ENCODE assay signal across 7 mouse cellular contexts in genomic region chr17:56717363-56718058, GRCm38 (mm10). TPM values are rescaled to one million over a fixed set of nuclear protein-coding genes. Genes with fewer than 3 reads are reported as not detected.
A peak's percentile ranks its signal among the peaks of the same experiment; 100 is the strongest.
DNase-seq lines count a peak whose midpoint lies in the region; ATAC-seq lines count a peak whose summit lies in the region.

Ndufa11 (plus strand) TSS chr17:56717767.
Vmac (minus strand) TSS chr17:56718022.

- peak within 1 kb of the TSS; percentile 80 for H3K4me2 ChIP-seq in intestine, embryonic 16.5 days (ENCODE audit: low read depth, low read length)
- peak within 1 kb of the TSS; percentile 91 for H3K4me2 ChIP-seq in midbrain, embryonic 11.5 days

- H3K9ac ChIP-seq in intestine, embryonic 16.5 days (ENCODE audit: low read depth, low read length), result peak within 1 kb of the TSS; percentile 88
- peak within 1 kb of the TSS; percentile 79 for H3K9ac ChIP-seq in midbrain, embryonic 11.5 days (ENCODE audit: low read length)

- 0% methylated on average over 59 of the region's 59 CpGs for WGBS in intestine, embryonic 16.5 days
- WGBS in midbrain, embryonic 11.5 days, result under 1% methylated on average over 59 of the region's 59 CpGs

- no peaks in the 10 kb centered on the region for H3K9me3 ChIP-seq in intestine, embryonic 16.5 days (ENCODE audit: control insufficient read depth, low read length)
- H3K9me3 ChIP-seq in midbrain, embryonic 11.5 days (ENCODE audit: control insufficient read depth, low read length), result no peaks in the 10 kb centered on the region

- peak within 1 kb of the TSS; percentile 77 for H3K27ac ChIP-seq in intestine, embryonic 16.5 days (ENCODE audit: low read length)
- peak within 1 kb of the TSS; percentile 37 for H3K27ac ChIP-seq in midbrain, embryonic 11.5 days (ENCODE audit: low read depth, low read length)

- peak within 1 kb of the TSS; percentile 74 for H3K4me3 ChIP-seq in intestine, embryonic 16.5 days (ENCODE audit: low read length)
- peak within 1 kb of the TSS; percentile 77 for H3K4me3 ChIP-seq in midbrain, embryonic 11.5 days (ENCODE audit: low read depth, low read length)

- peak; percentile 73 for ATAC-seq in intestine, embryonic 16.5 days
- ATAC-seq in midbrain, embryonic 11.5 days (ENCODE audit: low FRiP score), result peak; percentile 69

- H3K4me1 ChIP-seq in intestine, embryonic 16.5 days (ENCODE audit: control insufficient read depth, insufficient read depth, low read length), result peaks cover 22% of the 10 kb centered on the region
- peaks cover 5% of the 10 kb centered on the region; the same call in 1 of the 2 replicates for H3K4me1 ChIP-seq in midbrain, embryonic 11.5 days (ENCODE audit: control insufficient read depth, insufficient read depth, low read length)

- peak; percentile 86 for DNase-seq in adrenal gland, adult 8-10 months
- peak; percentile 96 for DNase-seq in embryo, embryonic 9.5 days (ENCODE audit: extremely low spot score)
- DNase-seq in gastrocnemius, postnatal 4 days (ENCODE audit: low spot score in 2 of 2), result peak; percentile 93 to 98
- DNase-seq in left cerebral cortex, postnatal 36 days (ENCODE audit: low spot score in 2 of 2), result peak; percentile 86 to 89
- DNase-seq in midbrain, embryonic 11.5 days (ENCODE audit: low spot score, missing footprints), result peak; percentile 100
- peak; percentile 99 for DNase-seq in skeletal muscle tissue, adult 2 months (ENCODE audit: low read depth, low spot score)

- H3K27me3 ChIP-seq in intestine, embryonic 16.5 days (replicated peaks; ENCODE audit: control insufficient read depth, insufficient read depth, low read length), result no peaks in the 10 kb centered on the region
- H3K27me3 ChIP-seq in midbrain, embryonic 11.5 days (ENCODE audit: control insufficient read depth, insufficient read depth, low read length), result no peaks in the 10 kb centered on the region

- H3K36me3 ChIP-seq in intestine, embryonic 16.5 days (ENCODE audit: control insufficient read depth, insufficient read depth, low read length), result 0 out of 2 replicates have a peak, but pooled peaks cover 7% of the 10 kb centered on the region
- H3K36me3 ChIP-seq in midbrain, embryonic 11.5 days (ENCODE audit: control insufficient read depth, insufficient read depth, low read length), result peaks cover 7% of the 10 kb centered on the region

- intact Hi-C loops in left cerebral cortex, postnatal 36 days (cut with DNase I), result loop anchor here (5.0 kb wide), 1 partner anchor 40 kb away; the partner anchor contains the start of gene Nrtn

RNA-seq across cellular contexts. Expression of gene Ndufa11, which starts in this region (rescaled TPM):
- 100 to 1,000 TPM; 176 to 281 (median 205) TPM for total RNA-seq in adrenal gland, adult 8-10 months (2022)
- total RNA-seq in gastrocnemius, postnatal 4 days (2021), result 100 to 1,000 TPM; 358 to 365 TPM
- 527 and 530 TPM in 2 replicates for polyA plus RNA-seq in intestine, embryonic 16.5 days (2015; fragmentation: Nextera tagmentation; extraction: Ambion mirVana)
- total RNA-seq in left cerebral cortex, postnatal 36 days (2021), result 100 to 1,000 TPM; 190 to 237 TPM
- 323 and 337 TPM in 2 replicates for polyA plus RNA-seq in midbrain, embryonic 11.5 days (2014; fragmentation: Nextera tagmentation; extraction: Ambion mirVana)

RNA-seq across cellular contexts. Expression of gene Vmac, which starts in this region (rescaled TPM):
- 10 to 100 TPM; 31.6 to 47.2 (median 41.6) TPM for total RNA-seq in adrenal gland, adult 8-10 months (2022)
- 1 to 10 TPM; 7.5 to 8.0 TPM for total RNA-seq in gastrocnemius, postnatal 4 days (2021)
- 15.7 and 16.6 TPM in 2 replicates for polyA plus RNA-seq in intestine, embryonic 16.5 days (2015; fragmentation: Nextera tagmentation; extraction: Ambion mirVana)
- 10 to 100 TPM; 13.7 to 14.9 TPM for total RNA-seq in left cerebral cortex, postnatal 36 days (2021)
- 13.1 and 15.0 TPM in 2 replicates for polyA plus RNA-seq in midbrain, embryonic 11.5 days (2014; fragmentation: Nextera tagmentation; extraction: Ambion mirVana)

Comparison
In these comparisons a context has a peak if more than half of its experiments do, and no peak if none do; other contexts are left out.
1. Peak in every context shown above with its lines: DNase-seq, ATAC-seq, H3K4me3 ChIP-seq and H3K27ac ChIP-seq.